Mouse (Mus musculus) lung, postnatal 0 days (tissue): ENCODE data around the gene Galp.

Experiments
- CTCF ChIP-seq: IDR thresholded peaks from 2 replicates; pipeline ENCODE4 v1.5.1; 2016; ENCODE audit warnings: antibody characterized with exemption, mild to moderate bottlenecking
- EP300 ChIP-seq: IDR thresholded peaks from 2 replicates; pipeline ENCODE4 v1.6.1; 2016; ENCODE audit warnings: antibody characterized with exemption, mild to moderate bottlenecking, control low read depth

DNA sequence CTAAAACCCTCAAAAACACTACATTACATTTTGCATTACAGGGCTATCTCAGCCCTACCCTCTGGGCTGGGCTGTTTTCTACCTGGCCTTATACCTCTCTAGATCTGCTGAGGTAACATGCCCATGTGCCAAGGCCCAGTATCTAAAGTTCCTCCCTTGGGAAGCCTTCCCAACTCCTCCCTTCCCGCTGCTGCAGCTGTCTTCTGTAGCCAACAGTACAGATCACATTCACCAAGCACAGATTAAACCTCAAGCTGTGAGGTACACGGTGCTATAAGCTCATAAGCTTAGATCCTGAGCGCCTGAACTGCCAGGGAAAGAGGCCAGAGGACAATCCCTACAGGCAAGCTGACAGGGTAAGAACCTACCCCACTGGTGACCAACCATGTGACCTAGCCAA is 44.9 kb upstream of the Galp start:
- no peak for TF ChIP-seq CTCF
- no peak for TF ChIP-seq EP300
